Mouse (Mus musculus): ENCODE measurements at regions not wholly inside any gene's neighbourhood (a gene's known extent, or its start where the extent isn't known, plus 50 kb on each side); places are given as distances from the start of the nearest gene placed in this dataset.

DNA sequence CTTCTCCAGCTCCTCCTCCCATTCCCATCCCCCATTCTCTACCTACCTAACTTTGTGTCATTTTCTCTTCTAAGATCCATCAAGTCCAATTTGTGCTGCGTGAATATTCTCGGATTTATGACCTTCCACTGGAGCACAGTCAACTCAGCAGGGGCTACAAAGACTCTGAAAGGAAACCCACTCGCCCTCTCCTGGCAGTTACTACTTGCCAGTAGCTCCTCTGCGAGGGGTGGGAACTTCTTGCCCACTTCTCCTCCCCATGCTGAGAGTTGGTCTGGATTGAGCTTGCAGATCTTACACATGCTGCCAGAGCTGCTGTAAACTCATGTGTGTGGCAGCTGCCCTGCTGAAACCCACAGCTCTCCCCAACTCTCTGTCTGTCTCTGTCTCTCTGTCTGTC is 57.1 kb upstream of the Rad23b start:
- H3K27ac ChIP-seq (ENCODE audit: insufficient read depth, low read depth, low read length, poor library complexity, severe bottlenecking) = no peak overlapping the region
- no peaks in the 10 kb centered on the region for H3K36me3 ChIP-seq (ENCODE audit: control insufficient read depth, insufficient read depth, low read length, poor library complexity, severe bottlenecking)
- TF ChIP-seq MAFK (IDR thresholded peaks at IDR 0.05; ENCODE audit: insufficient read depth, low read depth, low read length) (no peak), ZNF384 (IDR thresholded peaks at IDR 0.05; ENCODE audit: low read depth, low read length) (no peak), CHD2 (IDR thresholded peaks at IDR 0.05; ENCODE audit: low read depth, low read length) (no peak), ZC3H11A (IDR thresholded peaks at IDR 0.05; ENCODE audit: borderline replicate concordance, low read depth, low read length) (no peak), HCFC1 (IDR thresholded peaks at IDR 0.05; ENCODE audit: borderline replicate concordance, insufficient read depth, low read length) (no peak)
- in situ Hi-C loops (cut with MboI; ENCODE audit: low sequenced_read_pairs in 2 of 2, unreplicated experiment in 2 of 2) = no loop called here
- no peaks in the 10 kb centered on the region for H3K9me3 ChIP-seq (ENCODE audit: control insufficient read depth, insufficient read depth, low read depth, low read length)
- H3K4me3 ChIP-seq (ENCODE audit: insufficient read depth in 1 of 2, low read depth in 1 of 2, low read length in 2 of 2, poor library complexity in 1 of 2, severe bottlenecking in 1 of 2) = no peak overlapping the region
- DNase-seq (ENCODE audit: low read depth, low spot score) = no peak
- no peak overlapping the region for H3K9ac ChIP-seq (ENCODE audit: insufficient read depth, low read depth, low read length, poor library complexity, severe bottlenecking)
- peaks cover 2 to 4% of the 10 kb centered on the region in 2 experiments; a peak in 2 of 4 replicates for H3K4me1 ChIP-seq (ENCODE audit: control insufficient read depth in 2 of 2, insufficient read depth in 2 of 2, low read length in 2 of 2, poor library complexity in 1 of 2)

DNA sequence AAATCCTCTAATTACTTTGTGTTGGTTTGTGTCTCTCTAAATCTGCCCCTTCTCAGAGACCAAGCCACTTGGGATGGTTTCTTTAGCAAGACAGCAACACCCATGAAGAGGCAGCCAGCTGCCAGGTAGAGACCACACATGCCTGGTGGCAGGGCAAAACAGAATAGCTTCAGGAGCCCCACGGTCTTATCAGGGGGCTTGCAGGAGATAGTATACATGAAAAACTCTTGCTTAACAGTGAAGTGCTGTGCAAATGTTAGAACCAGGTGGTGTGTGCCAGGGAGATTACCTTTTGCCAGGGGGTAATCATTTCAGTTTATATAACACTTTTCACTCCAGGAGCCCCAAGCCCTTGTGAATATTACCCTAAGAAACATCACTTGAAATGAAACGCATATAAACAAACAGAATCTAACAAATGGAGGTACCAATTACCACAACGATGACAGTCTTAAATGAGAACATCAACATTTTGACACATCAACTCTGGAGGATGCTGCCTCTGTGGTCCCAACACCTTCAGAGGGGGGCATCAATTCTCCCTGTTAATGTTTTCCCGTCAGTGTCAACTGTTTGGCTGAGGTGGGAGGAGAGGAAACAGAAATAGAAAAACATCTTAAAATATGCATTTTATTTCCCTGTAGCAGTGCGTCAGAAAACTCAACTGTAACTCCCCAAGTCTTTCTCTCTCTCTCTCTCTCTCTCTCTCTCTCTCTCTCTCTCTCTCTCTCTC is 56.3 kb upstream of the Rad23b start:
- Histone ChIP-seq H3K9me3 (ENCODE audit: control insufficient read depth, insufficient read depth, low read depth, low read length) (no peaks in the 10 kb centered on the region), H3K4me1 (ENCODE audit: control insufficient read depth in 2 of 2, insufficient read depth in 2 of 2, low read length in 2 of 2, poor library complexity in 1 of 2) (peaks cover 2 to 4% of the 10 kb centered on the region in 2 experiments; a peak in 2 of 4 replicates), H3K9ac (ENCODE audit: insufficient read depth, low read depth, low read length, poor library complexity, severe bottlenecking) (no peak overlapping the region), H3K27ac (ENCODE audit: insufficient read depth, low read depth, low read length, poor library complexity, severe bottlenecking) (no peak overlapping the region), H3K4me3 (ENCODE audit: insufficient read depth in 1 of 2, low read depth in 1 of 2, low read length in 2 of 2, poor library complexity in 1 of 2, severe bottlenecking in 1 of 2) (no peak overlapping the region), H3K36me3 (ENCODE audit: control insufficient read depth, insufficient read depth, low read length, poor library complexity, severe bottlenecking) (no peaks in the 10 kb centered on the region)
- no peak for TF ChIP-seq HCFC1 (IDR thresholded peaks at IDR 0.05; ENCODE audit: borderline replicate concordance, insufficient read depth, low read length)
- no peak for TF ChIP-seq ZNF384 (IDR thresholded peaks at IDR 0.05; ENCODE audit: low read depth, low read length)
- no peak for TF ChIP-seq ZC3H11A (IDR thresholded peaks at IDR 0.05; ENCODE audit: borderline replicate concordance, low read depth, low read length)
- no peak for TF ChIP-seq CHD2 (IDR thresholded peaks at IDR 0.05; ENCODE audit: low read depth, low read length)
- TF ChIP-seq MAFK (IDR thresholded peaks at IDR 0.05; ENCODE audit: insufficient read depth, low read depth, low read length) = no peak
- no peak for DNase-seq (ENCODE audit: low read depth, low spot score)
- in situ Hi-C loops (cut with MboI; ENCODE audit: low sequenced_read_pairs in 2 of 2, unreplicated experiment in 2 of 2) = no loop called here

GRCm38 (mm10) chr4:55294255-55294687 is 55.6 kb upstream of the Rad23b start:
- H3K27ac ChIP-seq (ENCODE audit: insufficient read depth, low read depth, low read length, poor library complexity, severe bottlenecking) = no peak overlapping the region
- in situ Hi-C loops (cut with MboI; ENCODE audit: low sequenced_read_pairs in 2 of 2, unreplicated experiment in 2 of 2) = no loop called here
- no peak overlapping the region for H3K4me3 ChIP-seq (ENCODE audit: insufficient read depth in 1 of 2, low read depth in 1 of 2, low read length in 2 of 2, poor library complexity in 1 of 2, severe bottlenecking in 1 of 2)
- no peak overlapping the region for H3K9ac ChIP-seq (ENCODE audit: insufficient read depth, low read depth, low read length, poor library complexity, severe bottlenecking)
- TF ChIP-seq ZC3H11A (IDR thresholded peaks at IDR 0.05; ENCODE audit: borderline replicate concordance, low read depth, low read length) = no peak
- H3K9me3 ChIP-seq (ENCODE audit: control insufficient read depth, insufficient read depth, low read depth, low read length) = no peaks in the 10 kb centered on the region
- peaks cover 2% of the 10 kb centered on the region in 2 experiments; a peak in 1 of 4 replicates for H3K4me1 ChIP-seq (ENCODE audit: control insufficient read depth in 2 of 2, insufficient read depth in 2 of 2, low read length in 2 of 2, poor library complexity in 1 of 2)
- DNase-seq (ENCODE audit: low read depth, low spot score) = no peak
- no peaks in the 10 kb centered on the region for H3K36me3 ChIP-seq (ENCODE audit: control insufficient read depth, insufficient read depth, low read length, poor library complexity, severe bottlenecking)

- Histone ChIP-seq H3K36me3 (ENCODE audit: control insufficient read depth, insufficient read depth, low read length, poor library complexity, severe bottlenecking) (no peaks in the 10 kb centered on the region), H3K9me3 (ENCODE audit: control insufficient read depth, insufficient read depth, low read depth, low read length) (no peaks in the 10 kb centered on the region), H3K9ac (ENCODE audit: insufficient read depth, low read depth, low read length, poor library complexity, severe bottlenecking) (no peak overlapping the region), H3K4me3 (ENCODE audit: insufficient read depth in 1 of 2, low read depth in 1 of 2, low read length in 2 of 2, poor library complexity in 1 of 2, severe bottlenecking in 1 of 2) (no peak overlapping the region), H3K4me1 (ENCODE audit: control insufficient read depth in 2 of 2, insufficient read depth in 2 of 2, low read length in 2 of 2, poor library complexity in 1 of 2) (peaks cover under 1 to 2% of the 10 kb centered on the region in 2 experiments; a peak in 1 of 4 replicates), H3K27ac (ENCODE audit: insufficient read depth, low read depth, low read length, poor library complexity, severe bottlenecking) (no peak overlapping the region)
- no peak for TF ChIP-seq MAFK (IDR thresholded peaks at IDR 0.05; ENCODE audit: insufficient read depth, low read depth, low read length)
- no peak for TF ChIP-seq ZC3H11A (IDR thresholded peaks at IDR 0.05; ENCODE audit: borderline replicate concordance, low read depth, low read length)
- TF ChIP-seq ZNF384 (IDR thresholded peaks at IDR 0.05; ENCODE audit: low read depth, low read length) = no peak
- TF ChIP-seq CHD2 (IDR thresholded peaks at IDR 0.05; ENCODE audit: low read depth, low read length) = no peak
- no peak for TF ChIP-seq HCFC1 (IDR thresholded peaks at IDR 0.05; ENCODE audit: borderline replicate concordance, insufficient read depth, low read length)
- DNase-seq (ENCODE audit: low read depth, low spot score) = no peak
- in situ Hi-C loops (cut with MboI; ENCODE audit: low sequenced_read_pairs in 2 of 2, unreplicated experiment in 2 of 2) = no loop called here
Observed at GRCm38 (mm10) chr4:55297841-55298240, 52.0 kb upstream of the Rad23b start.

Data from ES-E14 (cell line).